Mouse (Mus musculus): ENCODE data around the gene Ston2.

GRCm38 (mm10) chr12:91749543-91750184 is 38.5 kb downstream of the Ston2 start:
- TF ChIP-seq GATA1 (IDR thresholded peaks at IDR 0.05; ENCODE audit: low read length), result no peak
- TF ChIP-seq TAL1 (IDR thresholded peaks at IDR 0.05; ENCODE audit: low read length), result no peak
